ENCODE assay signal across 7 mouse cellular contexts in genomic region chr1:39735927-39736604, GRCm38 (mm10). TPM values are rescaled to one million over a fixed set of nuclear protein-coding genes. Genes with fewer than 3 reads are reported as not detected.
DNase-seq lines count a peak whose midpoint lies in the region; ATAC-seq lines count a peak whose summit lies in the region.

No protein-coding gene starts in this region.

- no peaks in the 10 kb centered on the region for H3K27me3 ChIP-seq in limb, embryonic 11.5 days (ENCODE audit: control insufficient read depth, insufficient read depth, low read length)
- H3K27me3 ChIP-seq in midbrain, embryonic 14.5 days (ENCODE audit: control insufficient read depth, insufficient read depth, low read length), result no peaks in the 10 kb centered on the region

- DNase-seq in adipocyte (ENCODE audit: low spot score), result peak; percentile 30
- DNase-seq in heart, postnatal 4 days, result peak; percentile 65
- DNase-seq in limb, embryonic 11.5 days (ENCODE audit: low spot score), result peak; percentile 41
- DNase-seq in midbrain, embryonic 14.5 days, result no peak
- no peak for DNase-seq in cerebellum, postnatal 14 days

- no peak overlapping the region for H3K4me3 ChIP-seq in limb, embryonic 11.5 days (ENCODE audit: low read depth, low read length)
- H3K4me3 ChIP-seq in midbrain, embryonic 14.5 days (replicated peaks; ENCODE audit: low read depth, low read length), result no peak overlapping the region

- H3K9me3 ChIP-seq in limb, embryonic 11.5 days (ENCODE audit: control insufficient read depth, low read length), result 0 out of 2 replicates have a peak, but pooled peaks cover 2% of the 10 kb centered on the region
- no peaks in the 10 kb centered on the region for H3K9me3 ChIP-seq in midbrain, embryonic 14.5 days (ENCODE audit: control insufficient read depth, low read length)

- H3K9ac ChIP-seq in limb, embryonic 11.5 days (ENCODE audit: low read length), result no peak overlapping the region; the same call in 1 of the 2 replicates
- no peak overlapping the region for H3K9ac ChIP-seq in midbrain, embryonic 14.5 days (replicated peaks; ENCODE audit: low read length)

- 33% methylated on average over 8 of the region's 8 CpGs for WGBS in limb, embryonic 11.5 days
- 23% methylated on average over 8 of the region's 8 CpGs for WGBS in midbrain, embryonic 14.5 days

- peak; percentile 42 for ATAC-seq in common myeloid progenitor, adult 5-6 weeks (replicated peaks; ENCODE audit: low read depth, poor library complexity, severe bottlenecking)
- no peak for ATAC-seq in limb, embryonic 11.5 days (ENCODE audit: insufficient number of reproducible peaks, low FRiP score, low TSS enrichment, low read depth)
- no peak for ATAC-seq in midbrain, embryonic 14.5 days (ENCODE audit: low FRiP score, low TSS enrichment)
- no peak for ATAC-seq in monocyte, adult 5-6 weeks (replicated peaks; ENCODE audit: insufficient number of reproducible peaks, low FRiP score, low TSS enrichment, poor library complexity, severe bottlenecking)

- H3K4me2 ChIP-seq in limb, embryonic 11.5 days (ENCODE audit: low read depth, severe bottlenecking), result no peak overlapping the region
- no peak overlapping the region for H3K4me2 ChIP-seq in midbrain, embryonic 14.5 days (ENCODE audit: low read length)

- no peaks in the 10 kb centered on the region for H3K36me3 ChIP-seq in limb, embryonic 11.5 days (ENCODE audit: control insufficient read depth, insufficient read depth, low read length)
- H3K36me3 ChIP-seq in midbrain, embryonic 14.5 days (ENCODE audit: control insufficient read depth, insufficient read depth, low read length), result no peaks in the 10 kb centered on the region

- H3K27ac ChIP-seq in limb, embryonic 11.5 days (replicated peaks; ENCODE audit: low read depth, low read length), result peak overlapping the region; percentile 42; the same call in 1 of the 2 replicates
- 0 out of 2 replicates have a peak overlapping the region, but pooled peaks have one; percentile 13 for H3K27ac ChIP-seq in midbrain, embryonic 14.5 days (replicated peaks; ENCODE audit: low read depth, low read length)

- H3K4me1 ChIP-seq in limb, embryonic 11.5 days (ENCODE audit: control insufficient read depth, insufficient read depth, low read length), result 0 out of 2 replicates have a peak, but pooled peaks cover 9% of the 10 kb centered on the region
- H3K4me1 ChIP-seq in midbrain, embryonic 14.5 days (ENCODE audit: control insufficient read depth, insufficient read depth, low read length), result peaks cover 5% of the 10 kb centered on the region; the same call in 1 of the 2 replicates

RNA-seq across cellular contexts. Expression of gene Rfx8, which starts 15.3 kb away (rescaled TPM):
- total RNA-seq in common myeloid progenitor, adult 5-6 weeks (2017), result 0.27 TPM in 1 of 2 replicates, not detected in the other
- under 1 TPM; 0.57 to 0.72 TPM for total RNA-seq in heart, postnatal 4 days (2021)
- polyA plus RNA-seq in limb, embryonic 11.5 days (2014; fragmentation: Nextera tagmentation; extraction: Ambion mirVana), result 0.30 and 0.96 TPM in 2 replicates
- 0.13 and 0.22 TPM in 2 replicates for polyA plus RNA-seq in midbrain, embryonic 14.5 days (2014; fragmentation: Nextera tagmentation; extraction: Ambion mirVana)
- 0.67 TPM in 1 of 3 replicates, not detected in the others for total RNA-seq in monocyte, adult 5-6 weeks (2017)

Comparison
In these comparisons a context has a peak if more than half of its experiments do, and no peak if none do; other contexts are left out.
1. DNase-seq: peak in adipocyte (single experiment), heart, postnatal 4 days (single experiment) and limb, embryonic 11.5 days (single experiment); none in midbrain, embryonic 14.5 days (single experiment) and cerebellum, postnatal 14 days (0 of 2).